Mouse (Mus musculus): ENCODE measurements around the gene Olfr1395. TPM values are rescaled to one million over a fixed set of nuclear protein-coding genes. Genes with fewer than 3 reads are reported as not detected.
"Not testable (repeated sequence)": the region's sequence is repeated elsewhere in the genome, so short reads cannot be mapped to it uniquely, and the experiment has no call there.

Gene Olfr1395
- polyA plus RNA-seq, 1 experiment = not detected

DNA sequence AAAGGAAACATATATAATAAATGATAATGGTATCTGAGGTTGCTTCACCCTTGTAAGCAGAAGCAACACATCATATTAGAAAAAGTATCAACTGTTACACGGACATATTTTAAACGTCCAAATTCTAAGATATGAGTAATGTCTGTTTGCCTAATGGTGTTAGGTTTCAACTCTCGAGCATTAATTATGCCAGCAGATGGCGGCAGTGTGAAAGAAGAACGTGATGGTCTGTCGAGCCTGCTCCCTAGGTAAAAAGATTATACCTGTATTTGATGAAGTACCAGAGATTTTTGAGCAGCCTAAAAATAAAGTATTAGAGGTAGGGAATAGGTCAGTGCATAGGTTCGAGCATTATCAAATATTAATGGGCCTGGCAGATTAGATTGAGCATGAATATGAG, 47.7 kb downstream of the Olfr1395 start:
- Histone ChIP-seq H3K4me1 (ENCODE audit: control insufficient read depth, insufficient read depth, insufficient read length, low read length) (no peaks in the 10 kb centered on the region), H3K27ac (ENCODE audit: insufficient read depth, low read depth, low read length) (no peak overlapping the region), H3K4me3 (ENCODE audit: low read depth, low read length) (no peak overlapping the region), H3K36me3 (ENCODE audit: control insufficient read depth, insufficient read depth, low read length) (no peaks in the 10 kb centered on the region), H3K27me3 (ENCODE audit: control insufficient read depth, insufficient read depth, low read length) (no peaks in the 10 kb centered on the region)
- TF ChIP-seq POLR2A (IDR thresholded peaks at IDR 0.05; ENCODE audit: low read depth, low read length) = no peak
- TF ChIP-seq CTCF (IDR thresholded peaks at IDR 0.05; ENCODE audit: extremely low read depth, insufficient read length, insufficient replicate concordance, low read depth, low read length) = no peak
- 1% methylated on average over 7 of the region's 7 CpGs for WGBS

DNA sequence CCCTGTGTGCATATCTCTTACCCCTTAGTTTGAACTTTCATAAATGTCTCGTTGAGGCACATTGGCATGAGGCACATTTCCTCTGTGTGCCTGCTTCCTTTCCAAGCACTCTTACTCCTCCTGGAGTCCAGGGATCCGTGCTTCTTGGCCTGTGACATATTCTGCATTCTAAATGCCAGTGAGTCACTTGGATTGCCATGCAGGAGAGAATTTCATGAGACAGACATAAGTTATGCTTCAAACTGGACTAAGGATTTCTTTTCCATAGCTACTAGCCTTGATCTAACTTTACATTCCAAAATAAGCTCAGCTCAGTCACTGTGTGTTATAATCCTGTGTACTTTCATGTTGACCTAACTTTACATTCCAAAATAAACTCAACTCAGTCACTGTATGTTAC, 49.0 kb downstream of the Olfr1395 start:
- 49% methylated on average over 2 of the region's 2 CpGs for WGBS
- Histone ChIP-seq H3K27ac (ENCODE audit: insufficient read depth, low read depth, low read length) (no peak overlapping the region), H3K27me3 (ENCODE audit: control insufficient read depth, insufficient read depth, low read length) (no peaks in the 10 kb centered on the region), H3K4me3 (ENCODE audit: low read depth, low read length) (no peak overlapping the region), H3K36me3 (ENCODE audit: control insufficient read depth, insufficient read depth, low read length) (no peaks in the 10 kb centered on the region), H3K4me1 (ENCODE audit: control insufficient read depth, insufficient read depth, insufficient read length, low read length) (no peaks in the 10 kb centered on the region)
- no peak for TF ChIP-seq POLR2A (IDR thresholded peaks at IDR 0.05; ENCODE audit: low read depth, low read length)
- no peak for TF ChIP-seq CTCF (IDR thresholded peaks at IDR 0.05; ENCODE audit: extremely low read depth, insufficient read length, insufficient replicate concordance, low read depth, low read length)

DNA sequence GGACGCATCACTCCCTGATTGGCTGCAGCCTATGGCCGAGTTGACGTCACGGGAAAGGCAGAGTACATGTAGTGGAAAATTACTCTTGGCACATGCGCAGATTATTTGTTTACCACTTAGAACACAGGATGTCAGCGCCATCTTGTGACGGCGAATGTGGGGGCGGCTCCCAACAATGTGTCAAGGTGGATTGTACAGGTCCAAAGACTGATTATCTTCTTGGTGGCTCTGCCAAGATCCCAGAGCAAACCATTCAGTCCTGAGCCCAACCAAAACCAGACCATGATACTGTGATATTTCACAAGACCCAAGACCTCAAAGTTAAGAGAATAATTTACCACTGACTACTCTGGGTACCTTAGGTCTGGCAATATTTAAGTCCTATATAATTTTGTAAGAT, 52.7 kb downstream of the Olfr1395 start:
- H3K27me3 ChIP-seq (ENCODE audit: control insufficient read depth, insufficient read depth, low read length); H3K4me1 ChIP-seq (ENCODE audit: control insufficient read depth, insufficient read depth, insufficient read length, low read length); H3K4me3 ChIP-seq (ENCODE audit: low read depth, low read length); H3K36me3 ChIP-seq (ENCODE audit: control insufficient read depth, insufficient read depth, low read length); H3K27ac ChIP-seq (ENCODE audit: insufficient read depth, low read depth, low read length): not testable (repeated sequence)
- WGBS = 93% methylated on average over 9 of the region's 9 CpGs

DNA sequence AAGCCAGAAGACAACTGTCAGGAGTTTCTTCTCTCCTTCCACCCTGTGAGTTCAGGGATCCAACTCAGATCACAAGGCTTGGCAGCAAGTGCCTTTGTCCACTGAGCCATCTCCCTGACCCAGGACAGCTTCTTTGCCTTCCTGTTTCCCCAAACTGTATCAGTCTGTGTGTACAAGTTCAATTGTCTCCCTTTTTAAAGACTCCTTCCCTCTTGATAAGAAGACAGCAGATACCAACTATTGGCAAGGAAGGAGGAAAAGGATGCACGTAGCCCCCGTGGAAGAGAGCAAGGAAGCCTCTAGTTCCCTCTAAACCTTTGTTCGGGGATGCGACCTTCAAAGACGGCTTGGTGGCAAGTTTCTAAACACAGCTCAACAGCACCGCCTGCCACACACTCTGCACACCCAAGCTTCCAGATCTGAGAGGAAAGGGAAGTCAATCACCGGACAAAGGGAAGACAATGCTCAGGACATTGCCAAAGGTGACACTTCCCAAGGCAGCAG, 53.8 kb downstream of the Olfr1395 start:
- H3K4me1 ChIP-seq (ENCODE audit: control insufficient read depth, insufficient read depth, insufficient read length, low read length) = no peaks in the 10 kb centered on the region
- H3K4me3 ChIP-seq (ENCODE audit: low read depth, low read length) = no peak overlapping the region
- no peak overlapping the region for H3K27ac ChIP-seq (ENCODE audit: insufficient read depth, low read depth, low read length)
- no peaks in the 10 kb centered on the region for H3K36me3 ChIP-seq (ENCODE audit: control insufficient read depth, insufficient read depth, low read length)
- WGBS = 82% methylated on average over 7 of the region's 7 CpGs
- H3K27me3 ChIP-seq (ENCODE audit: control insufficient read depth, insufficient read depth, low read length) = no peaks in the 10 kb centered on the region
- TF ChIP-seq POLR2A (IDR thresholded peaks at IDR 0.05; ENCODE audit: low read depth, low read length) (no peak), CTCF (IDR thresholded peaks at IDR 0.05; ENCODE audit: extremely low read depth, insufficient read length, insufficient replicate concordance, low read depth, low read length) (no peak)

Other genes with a start within 250 kb of the Olfr1395 start
- gene Gm5431, start 240.1 kb upstream of the Olfr1395 start, polyA plus RNA-seq (2012; rRNA removed) = 0.38 and 3.1 TPM in 2 replicates
- gene Psme2b, start 196.1 kb upstream of the Olfr1395 start, polyA plus RNA-seq (2012; rRNA removed) = 5.0 and 10.9 TPM in 2 replicates
- gene Olfr56, start 163.4 kb upstream of the Olfr1395 start, polyA plus RNA-seq (2012; rRNA removed) = 0.03 and 0.47 TPM in 2 replicates
- 0.94 and 1.3 TPM in 2 replicates for gene 9930111J21Rik1, start 162.9 kb upstream of the Olfr1395 start, polyA plus RNA-seq (2012; rRNA removed)
- gene Gm12185, start 150.0 kb upstream of the Olfr1395 start, polyA plus RNA-seq (2012; rRNA removed) = 0.01 and 0.13 TPM in 2 replicates
- gene Tgtp1, start 148.1 kb upstream of the Olfr1395 start, polyA plus RNA-seq (2012; rRNA removed) = 0.17 and 0.29 TPM in 2 replicates
- gene 9930111J21Rik2, start 91.0 kb upstream of the Olfr1395 start, polyA plus RNA-seq (2012; rRNA removed) = 0.48 and 0.85 TPM in 2 replicates
- gene Tgtp2, start 78.1 kb upstream of the Olfr1395 start, polyA plus RNA-seq (2012; rRNA removed) = 0.72 and 1.8 TPM in 2 replicates
- 2.7 and 8.7 TPM in 2 replicates for gene Ifi47, start 65.7 kb upstream of the Olfr1395 start, polyA plus RNA-seq (2012; rRNA removed)
- gene Olfr1396, start 27.4 kb upstream of the Olfr1395 start, polyA plus RNA-seq (2012; rRNA removed) = 0.13 TPM in 1 of 2 replicates, not detected in the other
- not detected in 2 replicates for gene Olfr1394, start 12.1 kb downstream of the Olfr1395 start, polyA plus RNA-seq (2012; rRNA removed)
- 0.53 and 1.2 TPM in 2 replicates for gene Btnl9, start 44.9 kb downstream of the Olfr1395 start, polyA plus RNA-seq (2012; rRNA removed)
- 0.38 and 0.42 TPM in 2 replicates for gene Zfp62, start 61.0 kb downstream of the Olfr1395 start, polyA plus RNA-seq (2012; rRNA removed)
- gene Mgat1, start 101.9 kb downstream of the Olfr1395 start, polyA plus RNA-seq (2012; rRNA removed) = 97.4 and 231 TPM in 2 replicates
- 0.10 and 0.42 TPM in 2 replicates for gene Olfr1393, start 136.0 kb downstream of the Olfr1395 start, polyA plus RNA-seq (2012; rRNA removed)
- 0.11 and 0.13 TPM in 2 replicates for gene Olfr1392, start 143.0 kb downstream of the Olfr1395 start, polyA plus RNA-seq (2012; rRNA removed)
- not detected in 2 replicates for gene Olfr10, start 162.5 kb downstream of the Olfr1395 start, polyA plus RNA-seq (2012; rRNA removed)
- gene Olfr1391, start 180.5 kb downstream of the Olfr1395 start, polyA plus RNA-seq (2012; rRNA removed) = not detected in 2 replicates
- gene Olfr1390, start 192.9 kb downstream of the Olfr1395 start, polyA plus RNA-seq (2012; rRNA removed) = not detected in 2 replicates